Mouse (Mus musculus) layer of hippocampus, adult 9-10 months (tissue): ENCODE data around the gene Psmd2.
A peak's percentile ranks its signal among the peaks of the same experiment; 100 is the strongest.

ENCODE experiments used
- DNase-seq: peaks from one replicate; pipeline ENCODE4 v3.0.0; 2022; ENCODE audit warnings: low spot score

Gene Psmd2

GRCm38 (mm10) chr16:20651076-20651946, at the start of gene Psmd2:
TSS of gene Psmd2 (plus strand) at chr16:20651652.
- DNase-seq: peak; percentile 84

GRCm38 (mm10) chr16:20604705-20605104, 46.7 kb upstream of the Psmd2 start:
- no peak for DNase-seq

- DNase-seq: no peak
Observed at GRCm38 (mm10) chr16:20610501-20611356, 40.7 kb upstream of the Psmd2 start.

GRCm38 (mm10) chr16:20611357-20612227, 39.9 kb upstream of the Psmd2 start, which contains the start of the genes Eef1akmt4, Gm49333 and Alg3:
TSS of gene Eef1akmt4 (plus strand) at chr16:20611593.
TSS of gene Gm49333 (plus strand) at chr16:20611610.
TSS of gene Alg3 (minus strand) at chr16:20611735.
- DNase-seq: no peak

- no peak for DNase-seq
Observed at GRCm38 (mm10) chr16:20619541-20620398, 31.7 kb upstream of the Psmd2 start.

- DNase-seq: no peak
Observed at GRCm38 (mm10) chr16:20620399-20620735, 31.1 kb upstream of the Psmd2 start.

- DNase-seq: no peak
Observed at GRCm38 (mm10) chr16:20620751-20621190, 30.7 kb upstream of the Psmd2 start.

GRCm38 (mm10) chr16:20621191-20621990, 30.1 kb upstream of the Psmd2 start, which contains the start of gene Camk2n2:
TSS of gene Camk2n2 (minus strand) at chr16:20621287.
- no peak for DNase-seq

- no peak for DNase-seq
Observed at GRCm38 (mm10) chr16:20621991-20622685, 29.3 kb upstream of the Psmd2 start.

- no peak for DNase-seq
Observed at GRCm38 (mm10) chr16:20623211-20623610, 28.2 kb upstream of the Psmd2 start.

- DNase-seq: no peak
Observed at GRCm38 (mm10) chr16:20628871-20629391, 22.5 kb upstream of the Psmd2 start.

- DNase-seq: no peak
Observed at GRCm38 (mm10) chr16:20629731-20630634, 21.5 kb upstream of the Psmd2 start, which contains the start of gene Ece2. TSS of gene Ece2 (plus strand) at chr16:20629828.

- DNase-seq: no peak
Observed at GRCm38 (mm10) chr16:20637410-20637809, 14.0 kb upstream of the Psmd2 start.

- no peak for DNase-seq
Observed at GRCm38 (mm10) chr16:20638367-20638766, 13.1 kb upstream of the Psmd2 start.

- DNase-seq: peak; percentile 47
Observed at GRCm38 (mm10) chr16:20642161-20642560, 9.3 kb upstream of the Psmd2 start.

- DNase-seq: no peak
Observed at GRCm38 (mm10) chr16:20643911-20644310, 7.5 kb upstream of the Psmd2 start.

GRCm38 (mm10) chr16:20651947-20652310, 477 bp downstream of the Psmd2 start:
- DNase-seq: no peak

GRCm38 (mm10) chr16:20653315-20653714, 1.9 kb downstream of the Psmd2 start:
- DNase-seq: no peak
